Mouse (Mus musculus) CH12.LX (cell line): Measurements from ENCODE around the gene Ccdc88c.

Experiments
- BHLHE40 ChIP-seq: IDR thresholded peaks from 2 replicates; pipeline ENCODE4 v1.6.1; 2011; ENCODE audit warnings: mild to moderate bottlenecking, low read depth, low read length, improper control_type of control experiment
- CHD1 ChIP-seq: IDR thresholded peaks from 2 replicates; pipeline ENCODE4 v1.6.1; 2012; ENCODE audit warnings: low read depth, low read length, improper control_type of control experiment, inconsistent platforms
- CTCF ChIP-seq, 2 experiments: IDR thresholded peaks in 1 of 2; conservative IDR thresholded peaks in 1 of 2; 2 replicates each; pipeline ENCODE4 v1.5.1; 2011 to 2012; ENCODE audit warnings: low read depth in 2 of 2, low read length in 2 of 2, improper control_type of control experiment in 1 of 2, inconsistent platforms in 1 of 2, mild to moderate bottlenecking in 1 of 2, moderate library complexity in 1 of 2
- EP300 ChIP-seq: IDR thresholded peaks from 2 replicates; pipeline ENCODE4 v1.6.1; 2011; ENCODE audit warnings: low read length, improper control_type of control experiment
- MAFK ChIP-seq: IDR thresholded peaks from 2 replicates; pipeline ENCODE4 v1.6.1; 2011; ENCODE audit warnings: low read length, improper control_type of control experiment; ENCODE audit not compliant: insufficient replicate concordance
- MAZ ChIP-seq: IDR thresholded peaks from 2 replicates; pipeline ENCODE4 v1.6.1; 2012; ENCODE audit warnings: low read depth, mild to moderate bottlenecking, inconsistent platforms, low read length, improper control_type of control experiment, moderate library complexity
- SIN3A ChIP-seq: IDR thresholded peaks from 2 replicates; pipeline ENCODE4 v1.6.1; 2012; ENCODE audit warnings: low read length, improper control_type of control experiment, inconsistent platforms
- SMC3 ChIP-seq: IDR thresholded peaks from 2 replicates; pipeline ENCODE4 v1.6.1; 2011; ENCODE audit warnings: low read depth, low read length, improper control_type of control experiment
- TBP ChIP-seq: conservative IDR thresholded peaks from 2 replicates; pipeline ENCODE4 v1.6.1; 2011; ENCODE audit warnings: low read depth, low read length, improper control_type of control experiment

GRCm38 (mm10) chr12:101019031-101019430 is 9.8 kb downstream of the Ccdc88c start:
- TF ChIP-seq BHLHE40 (no peak), CTCF (conservative IDR thresholded peaks at IDR 0.05 in 1 of 2, IDR thresholded peaks at IDR 0.05 in 1 of 2; ENCODE audit: low read depth in 2 of 2, low read length in 2 of 2) (no peak), EP300 (no peak), SIN3A (no peak), MAZ (no peak), TBP (no peak), MAFK (no peak), SMC3 (no peak), CHD1 (no peak)
